Mouse (Mus musculus) urinary bladder, postnatal 14 days (tissue): ENCODE data around the gene Grin2d.
A peak's percentile ranks its signal among the peaks of the same experiment; 100 is the strongest.

Experiments
- DNase-seq: peaks from one replicate; pipeline ENCODE4 v3.0.0; 2021; ENCODE audit warnings: low spot score

Gene Grin2d

GRCm38 (mm10) chr7:45853089-45853488 lies 25.1 kb downstream of the Grin2d start:
- DNase-seq: no peak

- no peak for DNase-seq
These were observed 27.5 kb downstream of the Grin2d start for GRCm38 (mm10) chr7:45850661-45851060.

GRCm38 (mm10) chr7:45848447-45849027 lies 29.6 kb downstream of the Grin2d start:
- no peak for DNase-seq

- DNase-seq: no peak
These were observed 35.0 kb downstream of the Grin2d start for GRCm38 (mm10) chr7:45842950-45843744.

GRCm38 (mm10) chr7:45833924-45834323 lies 44.3 kb downstream of the Grin2d start:
- no peak for DNase-seq

GRCm38 (mm10) chr7:45833148-45833790 lies 44.9 kb downstream of the Grin2d start:
- no peak for DNase-seq

- no peak for DNase-seq
These were observed 45.8 kb downstream of the Grin2d start for GRCm38 (mm10) chr7:45832428-45832827.

- no peak for DNase-seq
These were observed 47.1 kb downstream of the Grin2d start for GRCm38 (mm10) chr7:45831128-45831525.

GRCm38 (mm10) chr7:45830427-45831127 lies 47.6 kb downstream of the Grin2d start, which contains the start of gene Grwd1:
TSS of gene Grwd1 (minus strand) at chr7:45830944.
- DNase-seq: peak; percentile 81

- no peak for DNase-seq
These were observed 51.5 kb downstream of the Grin2d start for GRCm38 (mm10) chr7:45826631-45827030.

- no peak for DNase-seq
These were observed 53.6 kb downstream of the Grin2d start, which contains the start of gene Kcnj14 for GRCm38 (mm10) chr7:45824598-45824997. TSS of gene Kcnj14 (minus strand) at chr7:45824782.

- no peak for DNase-seq
These were observed 57.3 kb downstream of the Grin2d start for GRCm38 (mm10) chr7:45820913-45821312.

- DNase-seq: no peak
These were observed 58.3 kb downstream of the Grin2d start for GRCm38 (mm10) chr7:45819843-45820242.

- DNase-seq: no peak
These were observed 62.2 kb downstream of the Grin2d start for GRCm38 (mm10) chr7:45815984-45816351.

- no peak for DNase-seq
These were observed 62.7 kb downstream of the Grin2d start for GRCm38 (mm10) chr7:45815323-45815983.

- DNase-seq: no peak
These were observed 63.3 kb downstream of the Grin2d start for GRCm38 (mm10) chr7:45814841-45815240.

- DNase-seq: peak; percentile 99
These were observed 64.1 kb downstream of the Grin2d start, which contains the start of gene Cyth2 for GRCm38 (mm10) chr7:45813787-45814779. TSS of gene Cyth2 (minus strand) at chr7:45814581.

- no peak for DNase-seq
These were observed 65.3 kb downstream of the Grin2d start for GRCm38 (mm10) chr7:45812921-45813320.

- DNase-seq: no peak
These were observed 68.7 kb downstream of the Grin2d start for GRCm38 (mm10) chr7:45809276-45810075.

GRCm38 (mm10) chr7:45808471-45808870 lies 69.7 kb downstream of the Grin2d start:
- no peak for DNase-seq
